Mouse (Mus musculus) left cerebral cortex, postnatal 14 days (tissue): ENCODE results near the gene Tmem50a. TPM values are rescaled to one million over a fixed set of nuclear protein-coding genes. Genes with fewer than 3 reads are reported as not detected.
A peak's percentile ranks its signal among the peaks of the same experiment; 100 is the strongest.
"Not testable (repeated sequence)": the region's sequence is repeated elsewhere in the genome, so short reads cannot be mapped to it uniquely, and the experiment has no call there.

Experiments used
- DNase-seq, 2 experiments: peaks; one replicate each; pipeline ENCODE4 v3.0.0; 2021 to 2022; ENCODE audit warnings: low spot score in 2 of 2, mixed read lengths in 1 of 2
- intact Hi-C: fragments of 180-260 bp; cut with DNase I; formaldehyde crosslinking; loops from one replicate; pipeline ENCODE4 v1.15.1; 2025
- total RNA-seq, 2 experiments: library from RNA; stranded (reverse); gene quantifications; 2 replicates each; pipeline ENCODE4 v1.2.3; 2021

Gene Tmem50a
- total RNA-seq, 2 experiments from 2014 or later, result 125 to 129 TPM

DNA sequence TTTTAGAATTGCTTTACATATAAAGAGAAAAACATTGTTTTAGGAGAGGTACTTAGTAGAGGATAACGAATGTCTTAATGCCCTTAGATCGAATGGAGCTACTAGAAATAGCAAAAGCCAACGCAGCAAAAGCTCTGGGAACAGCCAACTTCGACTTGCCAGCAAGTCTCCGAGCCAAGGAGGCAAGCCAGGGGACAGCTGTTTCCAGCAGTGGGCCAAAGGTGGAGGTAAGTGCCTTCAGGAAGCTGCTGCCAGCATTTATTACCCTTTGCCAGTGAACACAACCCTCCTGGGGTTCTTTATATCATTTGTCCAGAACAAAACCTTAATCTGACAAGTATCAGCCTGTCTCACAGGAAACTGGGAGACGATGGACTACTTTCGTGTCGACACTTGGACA lies 10.4 kb upstream of the Tmem50a start:
- DNase-seq, result no peak

DNA sequence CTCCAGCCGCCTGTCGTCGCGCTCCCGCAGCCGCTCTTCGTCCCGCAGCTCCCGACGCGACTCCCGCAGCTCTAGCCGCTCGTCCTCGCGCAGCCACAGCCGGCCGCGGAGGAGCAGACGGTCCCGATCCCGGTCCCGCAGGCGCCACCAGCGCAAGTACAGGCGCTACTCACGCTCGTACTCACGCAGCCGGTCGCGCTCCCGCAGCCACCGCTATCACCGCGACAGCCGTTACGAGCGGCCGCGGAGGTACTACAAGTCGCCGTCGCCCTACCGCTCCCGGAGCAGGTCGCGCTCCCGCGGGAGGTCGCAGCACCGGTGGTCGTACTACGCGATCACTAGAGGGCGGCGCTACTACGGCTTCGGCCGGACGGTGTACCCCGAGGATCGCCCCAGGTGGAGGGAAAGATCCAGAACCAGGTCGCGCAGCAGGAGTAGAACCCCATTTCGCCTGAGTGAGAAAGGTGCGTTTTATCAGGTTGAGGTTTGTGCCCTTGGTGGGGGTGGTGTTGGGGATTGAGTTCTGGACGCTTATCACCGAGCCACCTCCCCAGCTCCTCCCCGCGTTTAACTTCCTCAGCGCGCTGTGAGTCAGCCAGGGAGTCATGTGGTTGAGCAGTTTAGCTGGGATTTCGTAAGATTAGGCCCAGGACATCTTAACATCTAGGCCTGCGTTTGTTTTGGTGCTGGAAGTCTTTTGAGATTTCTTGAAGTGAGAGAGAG lies 9.4 kb upstream of the Tmem50a start:
- DNase-seq, result no peak
- intact Hi-C loops, result loop anchor here (10.0 kb wide), 1 partner anchor 951 kb away; the partner anchor contains the start of gene Pnrc2

More for the DNA sequence above, 10.4 kb upstream of the Tmem50a start:
- intact Hi-C loops, result loop anchor here (10.0 kb wide), 1 partner anchor 950 kb away; the partner anchor contains the start of gene Pnrc2

DNA sequence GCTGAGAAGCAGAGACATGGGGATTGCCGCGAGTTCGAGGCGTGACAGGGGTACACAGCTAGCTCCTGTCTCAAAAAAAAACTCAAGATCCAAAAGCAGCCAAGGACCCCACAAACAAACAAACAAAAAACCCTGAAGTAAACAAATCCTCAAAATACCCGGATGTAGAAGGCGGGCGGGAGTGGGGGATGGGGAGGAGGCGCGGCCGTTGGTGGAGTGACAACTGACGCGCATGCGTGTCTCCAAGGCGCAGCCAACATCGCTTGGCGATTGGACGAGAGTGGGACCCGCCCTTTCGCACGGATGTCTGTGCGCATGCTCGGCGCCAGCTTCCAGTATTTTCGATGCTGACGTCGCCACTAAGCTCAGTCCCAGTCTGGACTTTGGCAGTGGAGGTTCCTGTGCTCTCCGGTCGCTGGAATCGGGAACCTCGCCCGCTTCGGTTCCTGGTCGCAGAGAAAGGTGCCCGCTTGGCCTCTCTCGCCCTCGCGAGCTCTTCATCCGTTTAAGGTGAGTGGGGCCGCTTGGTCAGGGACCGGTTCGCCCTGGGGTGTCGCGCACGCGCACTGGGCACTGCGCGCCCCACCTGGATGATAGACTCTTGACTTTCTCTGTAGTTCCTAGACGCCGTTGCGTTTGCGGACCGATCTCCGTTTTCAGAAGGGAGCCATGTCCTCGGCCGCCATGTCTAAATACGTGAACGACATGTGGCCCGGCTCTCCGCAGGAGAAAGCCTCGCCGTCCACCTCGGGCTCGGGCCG lies 8.6 kb upstream of the Tmem50a start, which contains the start of gene Rsrp1:
Gene Rsrp1 (plus strand): TSS at position 335 of the 761 bp plus-strand sequence.
- DNase-seq, result peak; percentile 98 to 99
- intact Hi-C loops, result loop anchor here (2.0 to 10.0 kb wide), 2 partner anchors 71 to 951 kb away; partner anchors contain the start of genes Maco1 and Pnrc2

DNA sequence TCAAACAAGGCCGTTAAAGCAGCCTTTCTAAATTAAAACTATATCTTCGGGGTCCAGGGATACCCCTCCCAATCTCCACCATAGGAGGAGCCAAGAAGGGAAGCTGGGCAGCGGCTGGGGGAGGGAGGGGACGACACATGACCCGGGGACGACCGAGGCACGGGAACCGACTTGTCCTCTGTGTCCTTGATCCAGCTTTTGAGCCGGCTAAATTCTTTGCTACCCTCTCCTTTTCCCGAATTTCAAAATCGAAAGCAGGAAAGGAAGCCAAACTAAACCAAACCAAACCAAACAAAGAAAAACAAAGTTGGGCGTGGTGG lies 8.1 kb upstream of the Tmem50a start:
- intact Hi-C loops, result loop anchor here (2.0 to 10.0 kb wide), 2 partner anchors 70 to 952 kb away; partner anchors contain the start of genes Maco1 and Pnrc2
- DNase-seq, result peak; percentile 67 to 71

DNA sequence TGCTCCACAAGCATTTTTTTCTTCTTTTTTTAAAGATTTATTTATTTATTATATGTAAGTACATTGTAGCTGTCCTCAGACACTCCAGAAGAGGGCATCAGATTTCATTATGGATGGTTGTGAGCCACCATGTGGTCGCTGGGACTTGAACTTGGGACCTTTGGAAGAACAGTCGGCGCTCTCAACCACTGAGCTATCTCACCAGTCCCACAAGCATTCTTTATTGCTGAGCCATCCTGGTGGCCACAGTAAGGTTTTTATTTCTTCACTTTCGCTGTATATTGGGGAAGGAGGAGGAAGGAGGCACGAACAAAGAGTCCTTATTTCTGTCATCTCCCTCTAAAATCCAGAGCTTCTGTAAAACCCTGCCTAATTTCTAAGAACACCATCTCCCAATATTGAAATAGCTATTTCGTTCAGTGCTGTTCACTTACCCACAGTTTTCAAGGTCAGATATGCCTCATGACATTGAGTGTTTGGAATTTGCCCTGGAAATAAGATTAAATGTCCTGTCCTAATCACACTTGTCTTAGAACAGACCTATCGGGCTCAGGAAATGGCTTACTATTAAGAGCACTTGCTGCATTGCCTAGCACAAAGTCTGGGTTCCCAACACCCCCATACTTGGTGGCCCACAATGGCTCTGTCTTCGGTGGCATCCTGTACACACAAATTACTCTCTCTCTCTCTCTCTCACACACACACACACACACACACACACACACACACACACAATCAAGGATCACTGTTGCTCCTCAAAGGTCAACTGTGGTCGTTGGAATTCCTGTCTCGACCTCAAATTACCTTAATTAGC lies 7.5 kb upstream of the Tmem50a start:
- no peak for DNase-seq
- intact Hi-C loops, result loop anchor here (2.0 to 10.0 kb wide), 2 partner anchors 70 to 952 kb away; partner anchors contain the start of genes Maco1 and Pnrc2

DNA sequence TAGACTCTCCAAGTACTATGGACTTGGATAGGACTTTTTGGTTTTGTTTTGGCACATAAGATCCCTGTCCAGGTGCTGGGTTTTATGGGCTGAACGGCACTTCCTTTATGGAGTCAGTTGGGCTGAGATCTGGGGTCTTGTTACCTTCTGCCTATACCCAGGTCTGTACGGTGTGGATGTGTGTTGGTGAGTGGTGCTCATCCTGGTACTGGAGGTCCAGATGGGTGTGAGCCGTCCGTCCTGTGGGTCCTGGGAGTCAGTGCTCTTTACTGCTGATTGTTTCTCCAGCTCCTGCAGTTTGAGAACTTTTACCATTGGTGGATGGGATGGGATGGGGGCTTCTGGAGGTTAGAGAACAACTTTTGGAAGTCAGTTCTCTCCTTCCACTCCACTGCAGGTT lies 6.9 kb upstream of the Tmem50a start:
- intact Hi-C loops, result loop anchor here (2.0 to 10.0 kb wide), 2 partner anchors 69 to 953 kb away; partner anchors contain the start of genes Maco1 and Pnrc2
- DNase-seq, result no peak

DNA sequence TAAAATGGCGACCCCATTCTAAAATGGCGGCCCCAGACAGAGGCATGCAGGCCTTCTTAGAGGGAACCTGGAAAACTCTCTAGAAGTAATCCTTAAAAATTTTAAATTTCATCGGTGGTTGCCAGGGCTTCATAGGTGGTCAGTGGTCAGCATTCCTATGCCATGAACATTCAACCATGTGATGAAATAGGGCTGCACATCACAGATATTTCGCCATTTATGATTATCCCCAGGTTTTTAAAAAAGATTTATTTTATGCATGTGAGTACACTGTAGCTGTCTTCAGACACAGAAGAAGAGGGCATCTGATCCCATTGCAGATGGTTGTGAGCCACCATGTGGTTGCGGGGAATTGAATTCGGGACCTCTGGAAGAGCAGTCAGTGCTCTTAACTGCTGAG lies 5.8 kb upstream of the Tmem50a start:
- intact Hi-C loops, result loop anchor here (10.0 kb wide), 1 partner anchor 954 kb away; the partner anchor contains the start of gene Pnrc2
- DNase-seq, result no peak

DNA sequence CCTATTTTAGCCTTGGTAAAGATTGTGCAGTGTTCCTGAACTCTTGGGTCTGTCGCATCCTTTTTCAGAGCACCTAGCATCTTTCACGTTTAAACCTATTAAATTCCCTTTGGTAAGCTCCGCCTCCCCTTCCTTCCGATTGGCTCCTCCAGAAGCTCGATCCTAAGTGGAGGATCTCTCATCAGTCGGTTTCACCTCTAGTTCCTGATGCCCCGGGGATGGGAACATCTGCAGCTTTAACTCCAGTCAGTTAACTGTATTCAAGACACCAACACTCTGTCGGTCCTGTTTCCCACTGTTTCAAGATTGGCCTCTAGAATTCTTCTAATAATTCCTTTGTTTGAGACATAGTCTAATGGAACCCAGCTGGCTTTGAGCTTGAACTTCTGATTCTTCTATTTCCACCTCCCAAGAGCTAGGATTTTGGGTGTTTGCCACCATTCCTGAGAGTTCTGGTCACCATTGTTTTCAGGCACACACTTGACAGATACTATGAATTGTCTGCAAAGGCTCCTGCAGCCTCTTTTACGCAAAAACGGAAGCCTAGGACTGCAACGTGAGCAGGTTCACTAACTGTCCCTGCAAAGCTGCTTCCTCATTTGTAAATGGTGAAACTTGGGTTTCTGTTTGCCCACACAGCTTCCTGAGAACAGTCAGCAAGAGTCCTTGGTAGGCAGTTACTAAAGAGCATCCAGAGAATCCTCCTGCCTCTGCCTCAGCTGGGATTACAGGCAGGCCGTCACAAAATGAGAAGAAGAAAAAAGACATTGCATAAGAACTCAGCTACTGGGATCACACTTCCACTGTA lies 5.1 kb upstream of the Tmem50a start:
- intact Hi-C loops, result loop anchor here (10.0 kb wide), 1 partner anchor 955 kb away; the partner anchor contains the start of gene Pnrc2

DNA sequence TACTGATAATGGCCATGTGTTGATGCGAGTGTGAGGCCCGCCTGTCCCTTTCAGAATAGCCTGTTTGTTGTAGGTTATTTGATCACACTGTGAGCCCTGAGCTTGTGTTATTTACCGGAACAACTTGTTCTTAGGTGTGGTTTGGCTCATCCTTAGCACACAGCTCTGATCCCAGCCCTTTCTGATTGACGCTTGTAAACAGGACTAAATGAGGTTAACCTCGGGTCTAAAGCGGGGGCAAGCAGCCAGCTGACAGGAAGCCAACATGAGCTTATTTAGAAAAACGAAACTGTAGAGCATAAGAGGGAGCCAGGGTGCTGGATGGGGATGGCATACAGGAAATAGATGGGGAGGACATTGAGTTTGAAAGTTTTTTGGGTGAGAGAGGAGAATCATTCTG lies 3.6 kb upstream of the Tmem50a start:
- intact Hi-C loops, result no loop called here
- DNase-seq, result peak; percentile 29 to 68

More for the DNA sequence above, 5.1 kb upstream of the Tmem50a start:
- DNase-seq, result no peak

DNA sequence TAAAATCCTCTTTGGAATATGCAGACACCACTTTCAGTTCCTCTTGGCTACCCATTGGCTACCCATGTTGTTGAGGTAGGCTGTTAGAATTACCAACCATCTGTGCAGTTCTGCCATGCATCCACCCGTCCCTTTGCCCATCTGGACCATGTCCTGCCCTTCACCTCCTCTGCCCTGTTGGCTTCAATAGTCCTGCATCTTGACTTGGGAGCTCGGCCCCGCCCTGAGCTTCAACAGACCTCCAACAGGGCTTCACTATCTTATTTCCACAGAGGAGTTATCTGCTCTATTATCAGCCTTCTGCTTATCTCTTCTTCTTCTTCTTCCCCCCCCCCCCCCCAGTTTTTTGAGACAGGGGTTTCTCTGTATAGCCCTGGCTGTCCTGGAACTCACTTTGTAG lies 2.4 kb upstream of the Tmem50a start:
- no peak for DNase-seq
- intact Hi-C loops, result no loop called here

DNA sequence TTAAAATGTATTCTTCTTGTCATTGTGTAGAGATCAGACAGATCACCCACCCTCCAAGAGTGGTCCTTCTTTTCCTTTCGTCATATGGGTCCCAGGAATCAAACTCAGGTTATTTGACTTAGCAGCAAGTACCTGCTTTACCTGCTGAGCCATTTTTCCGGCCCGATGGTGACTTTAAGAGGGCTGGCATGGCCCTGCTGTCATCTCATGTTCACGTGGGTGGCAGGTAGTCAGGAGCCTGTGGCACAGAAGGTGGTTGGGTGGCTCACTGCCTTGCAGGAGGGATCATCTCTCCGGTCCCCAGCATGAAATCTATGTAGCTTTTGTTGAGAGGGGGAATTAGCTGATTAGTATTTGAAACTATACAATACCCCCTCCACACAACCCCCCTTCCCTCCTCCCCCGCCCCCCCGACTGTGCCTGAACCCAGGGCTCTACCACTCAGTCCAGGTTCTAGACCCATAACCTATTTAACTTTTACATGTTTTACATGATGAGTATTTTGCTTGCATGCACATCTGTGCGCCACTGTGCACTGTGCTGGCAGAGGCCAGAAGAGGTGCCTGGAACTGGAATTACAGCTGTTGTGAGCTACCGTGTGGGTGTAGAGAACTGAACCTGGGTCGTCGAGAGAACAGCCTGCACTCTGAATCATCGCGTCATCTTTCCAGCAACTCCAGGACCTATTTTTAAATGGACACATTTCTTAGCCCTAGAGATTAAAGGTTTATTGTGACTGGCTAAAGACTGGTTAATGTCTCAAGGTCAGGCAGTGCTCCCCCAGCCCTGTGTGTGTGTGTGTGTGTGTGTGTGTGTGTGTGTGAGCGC lies 613 bp upstream of the Tmem50a start:
- no peak for DNase-seq
- intact Hi-C loops, result no loop called here

DNA sequence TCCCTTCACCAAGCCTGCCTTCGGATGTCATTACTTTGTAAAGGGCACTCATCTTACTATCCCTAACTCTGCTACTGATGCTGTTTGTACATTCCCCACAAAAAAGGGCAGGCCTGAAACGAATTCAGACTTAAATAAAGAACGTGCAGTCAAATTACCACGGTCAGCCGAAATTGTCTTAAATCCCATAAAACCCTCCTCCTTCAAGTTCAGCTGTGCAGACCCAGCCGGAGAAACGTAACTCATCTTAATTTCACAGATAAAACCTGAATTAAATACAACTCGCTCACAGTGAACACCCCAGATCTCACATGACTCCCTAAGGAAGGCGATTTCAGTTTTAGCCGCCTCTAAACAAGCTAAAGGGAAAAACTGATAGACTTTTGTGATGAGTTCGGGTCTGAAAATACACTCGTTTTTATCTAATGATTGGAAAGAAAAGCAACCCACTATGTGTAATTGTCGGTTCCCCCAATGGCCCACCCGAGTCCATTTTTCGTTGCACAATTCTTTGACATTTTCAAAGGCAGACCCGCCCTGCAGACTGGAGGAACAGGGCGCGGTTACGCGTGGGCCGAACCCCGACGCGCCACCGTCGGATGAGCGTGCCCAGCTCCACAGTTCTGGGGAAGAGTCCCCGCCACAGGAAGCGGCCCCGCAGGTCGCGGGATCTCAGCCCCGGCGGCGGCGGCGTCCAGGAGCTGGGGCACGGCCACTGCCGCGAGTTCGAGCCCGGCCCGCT lies 531 bp downstream of the Tmem50a start:
- intact Hi-C loops, result no loop called here

DNA sequence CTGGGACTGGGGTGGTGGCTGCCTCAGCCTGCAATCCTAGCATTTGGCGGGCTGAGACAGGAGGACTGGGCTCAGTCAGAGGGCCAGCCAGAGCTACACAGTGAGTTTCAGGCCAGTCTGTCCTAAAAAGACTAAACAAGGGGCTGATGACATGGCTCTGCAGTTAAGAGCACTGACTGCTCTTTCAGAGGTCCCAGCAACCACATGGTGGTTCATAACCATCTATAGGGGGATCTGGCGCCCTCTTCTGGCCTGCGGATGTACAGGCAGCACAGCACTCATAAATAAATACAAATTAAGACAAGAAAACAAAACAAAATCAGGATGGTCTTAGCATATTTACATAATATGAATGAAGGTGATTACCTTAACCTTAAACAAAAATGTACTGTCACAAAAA lies 1.4 kb downstream of the Tmem50a start:
- intact Hi-C loops, result no loop called here
- DNase-seq, result peak; percentile 70

More for the DNA sequence above, 531 bp downstream of the Tmem50a start:
- DNase-seq, result no peak

DNA sequence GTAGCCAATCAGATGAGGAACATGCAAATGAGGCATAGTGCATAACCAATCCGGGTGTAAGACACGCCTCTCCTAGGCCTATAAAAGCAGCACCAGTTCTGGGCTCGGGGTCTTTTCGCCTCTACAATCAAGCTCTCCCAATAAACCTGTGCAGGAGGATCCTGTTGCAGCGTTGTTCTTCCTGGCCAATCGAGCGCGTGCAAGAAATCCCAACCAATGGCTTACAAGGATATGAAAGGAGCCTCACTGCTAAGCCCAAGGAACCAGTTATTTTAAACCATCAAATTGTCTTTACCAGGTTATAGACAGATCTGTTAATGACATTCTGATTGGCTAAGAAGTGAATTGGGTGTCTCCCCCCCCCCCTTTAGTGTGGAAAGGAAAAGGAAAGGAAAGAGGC lies 3.4 kb downstream of the Tmem50a start:
- DNase-seq, intact Hi-C loops: not testable (repeated sequence)

DNA sequence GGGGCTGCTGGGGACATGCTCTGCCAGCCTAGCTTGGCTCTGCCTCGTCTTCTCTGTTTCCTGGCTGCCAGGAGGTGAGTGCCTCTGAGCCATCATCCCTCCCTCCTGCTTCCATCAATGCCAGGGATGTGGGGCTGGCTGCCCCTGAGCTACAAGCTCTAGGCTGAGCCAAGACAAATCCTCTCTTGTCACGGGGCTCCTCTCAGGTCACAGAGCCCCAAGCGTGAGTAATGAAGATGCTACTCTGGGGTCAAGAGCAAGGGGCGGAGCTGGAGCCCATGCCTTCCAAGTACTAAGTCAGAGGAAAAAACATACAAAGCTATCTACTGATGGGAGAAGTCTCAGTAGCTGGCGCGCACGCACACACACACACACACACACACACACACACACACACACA lies 11.8 kb downstream of the Tmem50a start:
- intact Hi-C loops, result no loop called here
- DNase-seq, result no peak

DNA sequence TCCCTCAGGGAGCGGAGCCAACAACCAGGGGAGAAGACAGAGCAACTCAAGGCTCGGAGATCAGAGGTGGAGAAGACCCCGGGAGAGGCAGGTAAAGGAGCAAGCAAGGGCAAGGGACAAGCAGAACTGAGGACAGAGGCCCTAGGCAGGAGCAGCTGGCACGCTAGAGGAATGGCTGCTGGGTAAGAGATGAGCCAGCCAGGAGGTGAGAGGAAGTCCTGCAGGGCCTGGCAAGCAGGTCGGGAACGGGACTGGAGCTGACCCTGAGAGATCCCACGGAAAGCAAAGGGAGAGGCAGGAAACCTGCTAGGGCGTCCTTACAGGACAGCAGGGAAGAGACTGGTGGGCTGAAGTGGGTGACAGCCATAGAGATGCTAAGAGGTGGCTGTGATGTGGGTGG lies 13.7 kb downstream of the Tmem50a start:
- intact Hi-C loops, result no loop called here

DNA sequence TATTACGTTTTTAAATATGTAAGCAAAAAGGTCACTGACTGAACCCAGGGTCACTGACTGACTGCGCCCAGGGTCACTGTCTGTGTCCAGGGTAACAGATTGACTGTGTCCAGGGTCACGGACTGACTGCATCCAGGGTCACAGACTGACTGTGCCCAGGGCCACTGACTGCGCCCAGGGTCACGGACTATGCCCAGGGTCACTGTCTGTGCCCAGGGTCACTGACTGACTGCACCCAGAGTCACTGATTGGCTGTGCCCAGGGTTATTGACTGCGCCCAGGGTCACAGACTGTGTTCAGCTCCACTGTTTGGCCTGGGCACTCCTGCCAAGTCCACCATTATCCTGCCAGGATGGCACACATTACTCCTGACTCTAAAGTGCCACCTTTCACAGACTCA lies 17.6 kb downstream of the Tmem50a start:
- no peak for DNase-seq
- intact Hi-C loops, result no loop called here

More for the DNA sequence above, 13.7 kb downstream of the Tmem50a start:
- DNase-seq, result no peak
